Mouse (Mus musculus) G1E-ER4 (cell line): ENCODE measurements around the gene Rexo4. TPM values are rescaled to one million over a fixed set of nuclear protein-coding genes. Genes with fewer than 3 reads are reported as not detected.

ENCODE experiments used
- GATA1 ChIP-seq: IDR thresholded peaks from one replicate; pipeline ENCODE4 v1.8.0; 2012; ENCODE audit warnings: low read length, inconsistent platforms
- polyA plus RNA-seq: library from polyadenylated mRNA; stranded (reverse); fragments of >175 nt; gene quantifications from 2 replicates; pipeline ENCODE4 v1.2.3, GENCODE M21; 2012

Gene Rexo4
- polyA plus RNA-seq: 126 and 145 TPM in 2 replicates

- no peak for TF ChIP-seq GATA1
These were observed at the start of gene Rexo4 for GRCm38 (mm10) chr2:26963923-26964723. Rexo4 (minus strand) TSS chr2:26964386.

- no peak for TF ChIP-seq GATA1
These were observed 45.6 kb upstream of the Rexo4 start, which contains the start of gene Cacfd1 for GRCm38 (mm10) chr2:27009714-27010244. Cacfd1 (plus strand) TSS chr2:27009926.

GRCm38 (mm10) chr2:27007701-27008100 is 43.5 kb upstream of the Rexo4 start:
- TF ChIP-seq GATA1: no peak

GRCm38 (mm10) chr2:27006255-27006654 is 42.1 kb upstream of the Rexo4 start:
- no peak for TF ChIP-seq GATA1

GRCm38 (mm10) chr2:26997993-26998392 is 33.8 kb upstream of the Rexo4 start:
- no peak for TF ChIP-seq GATA1

GRCm38 (mm10) chr2:26997498-26997897 is 33.3 kb upstream of the Rexo4 start:
- no peak for TF ChIP-seq GATA1

- no peak for TF ChIP-seq GATA1
These were observed 29.8 kb upstream of the Rexo4 start for GRCm38 (mm10) chr2:26993936-26994335.

GRCm38 (mm10) chr2:26984640-26985039 is 20.5 kb upstream of the Rexo4 start:
- TF ChIP-seq GATA1: no peak

GRCm38 (mm10) chr2:26984179-26984578 is 20.0 kb upstream of the Rexo4 start:
- TF ChIP-seq GATA1: no peak

- TF ChIP-seq GATA1: no peak
These were observed 16.2 kb upstream of the Rexo4 start for GRCm38 (mm10) chr2:26980361-26980760.

GRCm38 (mm10) chr2:26973960-26974359 is 9.8 kb upstream of the Rexo4 start:
- TF ChIP-seq GATA1: no peak

- no peak for TF ChIP-seq GATA1
These were observed 8.9 kb upstream of the Rexo4 start, which contains the start of gene Adamts13 for GRCm38 (mm10) chr2:26973116-26973515. Adamts13 (plus strand) TSS chr2:26973416.

- TF ChIP-seq GATA1: no peak
These were observed 3.1 kb upstream of the Rexo4 start for GRCm38 (mm10) chr2:26967262-26967661.

- TF ChIP-seq GATA1: no peak
These were observed 661 bp upstream of the Rexo4 start for GRCm38 (mm10) chr2:26964724-26965370.

GRCm38 (mm10) chr2:26960756-26961155 is 3.4 kb downstream of the Rexo4 start:
- TF ChIP-seq GATA1: no peak

- TF ChIP-seq GATA1: no peak
These were observed 6.7 kb downstream of the Rexo4 start for GRCm38 (mm10) chr2:26957488-26957859.
